Mouse (Mus musculus): ENCODE measurements around the gene Fgf4. TPM values are rescaled to one million over a fixed set of nuclear protein-coding genes. Genes with fewer than 3 reads are reported as not detected.
"Not testable (repeated sequence)": the region's sequence is repeated elsewhere in the genome, so short reads cannot be mapped to it uniquely, and the experiment has no call there.

Gene Fgf4
- polyA plus RNA-seq, 1 experiment, result not detected

DNA sequence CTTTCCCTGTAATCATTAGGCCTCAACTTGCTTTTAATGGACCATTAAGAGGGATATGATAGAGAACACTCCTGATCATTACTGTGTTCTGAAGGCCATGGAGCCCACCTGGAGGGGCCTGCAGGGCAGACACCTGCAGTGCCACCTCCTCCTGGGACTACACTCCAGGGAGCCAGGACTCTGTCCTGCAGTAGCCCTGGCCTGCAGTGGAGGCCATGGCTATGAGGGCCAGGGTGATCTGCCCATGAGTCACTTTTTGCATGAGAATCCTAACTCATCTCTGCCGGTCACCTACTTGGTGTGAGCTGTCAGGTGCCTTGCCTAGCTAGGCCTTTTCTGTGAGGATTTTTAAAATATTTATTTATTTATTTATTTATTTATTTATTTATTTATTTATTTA, 31.2 kb downstream of the Fgf4 start:
- 90% methylated on average over 1 of the region's 1 CpGs for WGBS
- TF ChIP-seq CTCF (IDR thresholded peaks at IDR 0.05; ENCODE audit: extremely low read depth, insufficient read depth, insufficient read length, insufficient replicate concordance) (no peak), POLR2A (IDR thresholded peaks at IDR 0.05; ENCODE audit: low read depth, low read length) (no peak)
- H3K27ac ChIP-seq (ENCODE audit: insufficient read depth, low read length), result no peak overlapping the region
- no peaks in the 10 kb centered on the region for H3K36me3 ChIP-seq (ENCODE audit: control insufficient read depth, insufficient read depth, low read length)
- no peak for DNase-seq (ENCODE audit: low read depth in 1 of 2, low spot score in 2 of 2)
- H3K27me3 ChIP-seq (ENCODE audit: control insufficient read depth, insufficient read depth, low read length), result no peaks in the 10 kb centered on the region
- no peaks in the 10 kb centered on the region for H3K4me1 ChIP-seq (ENCODE audit: control insufficient read depth, insufficient read depth, insufficient read length)
- no peak overlapping the region for H3K4me3 ChIP-seq (ENCODE audit: extremely low read depth, insufficient read depth, insufficient read length)

DNA sequence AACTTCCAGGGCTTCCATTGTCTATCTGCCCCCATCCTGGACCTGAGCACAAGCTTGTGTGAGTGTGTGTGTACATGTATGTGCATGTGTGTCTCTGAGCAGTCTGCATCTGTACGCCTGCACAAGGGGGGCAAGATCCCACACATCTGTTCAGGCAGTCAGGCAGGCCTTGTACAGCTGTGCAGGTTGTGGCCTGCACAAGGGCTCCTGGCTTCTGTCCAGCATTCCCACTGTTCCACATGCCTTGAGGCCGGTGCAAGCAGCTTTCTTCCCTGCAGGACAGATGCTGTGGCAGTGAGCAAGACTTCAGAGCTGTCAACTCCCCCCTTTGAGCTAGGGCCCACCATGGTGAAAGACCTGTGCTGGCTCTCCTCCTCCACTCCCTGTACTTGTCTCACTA, 35.9 kb downstream of the Fgf4 start:
- no peak for DNase-seq (ENCODE audit: low read depth in 1 of 2, low spot score in 2 of 2)
- Histone ChIP-seq H3K27me3 (ENCODE audit: control insufficient read depth, insufficient read depth, low read length) (no peaks in the 10 kb centered on the region), H3K4me1 (ENCODE audit: control insufficient read depth, insufficient read depth, insufficient read length) (no peaks in the 10 kb centered on the region), H3K27ac (ENCODE audit: insufficient read depth, low read length) (no peak overlapping the region), H3K36me3 (ENCODE audit: control insufficient read depth, insufficient read depth, low read length) (no peaks in the 10 kb centered on the region), H3K4me3 (ENCODE audit: extremely low read depth, insufficient read depth, insufficient read length) (no peak overlapping the region)
- TF ChIP-seq CTCF (IDR thresholded peaks at IDR 0.05; ENCODE audit: extremely low read depth, insufficient read depth, insufficient read length, insufficient replicate concordance), result no peak
- no peak for TF ChIP-seq POLR2A (IDR thresholded peaks at IDR 0.05; ENCODE audit: low read depth, low read length)
- WGBS, result 77% methylated on average over 2 of the region's 2 CpGs

DNA sequence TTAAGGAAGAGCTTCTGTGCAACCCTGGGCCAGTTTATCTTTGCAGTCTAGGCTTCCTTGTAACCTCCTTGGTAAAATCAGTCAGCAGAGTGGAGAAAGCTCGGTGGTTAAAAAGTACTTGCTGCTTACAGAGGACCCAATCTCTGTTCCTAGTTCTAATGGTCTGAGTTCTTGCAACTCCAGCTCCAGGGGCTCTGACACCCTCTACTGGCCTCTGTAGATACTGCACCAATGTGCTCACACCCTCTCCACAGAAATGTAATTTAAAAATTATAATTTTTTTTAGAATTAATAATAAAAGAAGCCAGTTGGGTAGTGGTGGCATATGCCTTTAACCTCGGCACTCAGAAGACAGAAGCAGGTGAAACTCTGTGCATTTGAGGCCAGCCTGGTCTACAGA, 40.5 kb downstream of the Fgf4 start:
- WGBS, result 73% methylated on average over 2 of the region's 2 CpGs
- no peaks in the 10 kb centered on the region for H3K27me3 ChIP-seq (ENCODE audit: control insufficient read depth, insufficient read depth, low read length)

DNA sequence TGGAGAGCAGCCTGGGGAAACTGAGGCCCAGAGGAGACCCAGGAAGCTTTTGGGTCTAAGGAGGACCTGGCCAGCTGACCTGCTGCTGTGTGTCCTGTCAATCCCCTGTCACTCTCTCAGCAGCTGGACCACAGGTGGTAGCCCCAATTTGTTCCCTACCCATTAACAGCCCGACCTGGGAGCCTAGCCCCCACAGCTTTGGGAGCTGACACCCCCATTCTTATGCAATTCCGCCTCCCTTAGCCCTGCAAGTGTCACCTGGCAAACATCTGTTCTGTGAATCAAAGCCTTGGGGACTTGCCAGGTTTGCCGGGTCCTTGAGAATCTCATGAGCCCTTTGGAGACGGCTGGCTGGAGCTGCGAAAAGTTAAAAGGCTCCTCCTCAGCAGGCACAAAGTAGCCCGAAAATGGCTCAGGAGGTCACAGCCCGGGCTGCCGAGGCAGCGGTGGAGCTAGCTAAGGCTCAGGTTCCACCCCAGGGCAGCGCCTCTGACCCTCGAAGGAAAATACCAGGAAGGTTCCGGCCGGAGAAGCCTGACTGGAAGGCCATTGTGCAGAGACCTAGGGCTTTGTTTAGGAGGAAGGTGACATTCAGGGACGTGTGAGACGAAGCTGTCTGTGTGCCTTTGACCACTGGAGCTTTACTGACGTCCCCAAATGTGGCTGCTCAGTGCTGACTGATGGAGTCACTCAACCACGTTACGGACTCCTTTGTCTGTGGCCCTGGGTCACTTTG, 41.6 kb downstream of the Fgf4 start:
- no peaks in the 10 kb centered on the region for H3K4me1 ChIP-seq (ENCODE audit: control insufficient read depth, insufficient read depth, insufficient read length)
- no peak for DNase-seq (ENCODE audit: low read depth in 1 of 2, low spot score in 2 of 2)
- TF ChIP-seq CTCF (IDR thresholded peaks at IDR 0.05; ENCODE audit: extremely low read depth, insufficient read depth, insufficient read length, insufficient replicate concordance) (no peak), POLR2A (IDR thresholded peaks at IDR 0.05; ENCODE audit: low read depth, low read length) (no peak)
- no peaks in the 10 kb centered on the region for H3K36me3 ChIP-seq (ENCODE audit: control insufficient read depth, insufficient read depth, low read length)
- no peaks in the 10 kb centered on the region for H3K27me3 ChIP-seq (ENCODE audit: control insufficient read depth, insufficient read depth, low read length)
- no peak overlapping the region for H3K4me3 ChIP-seq (ENCODE audit: extremely low read depth, insufficient read depth, insufficient read length)
- no peak overlapping the region for H3K27ac ChIP-seq (ENCODE audit: insufficient read depth, low read length)
- 23% methylated on average over 18 of the region's 18 CpGs for WGBS

More for the DNA sequence above, 40.5 kb downstream of the Fgf4 start:
- Histone ChIP-seq H3K36me3 (ENCODE audit: control insufficient read depth, insufficient read depth, low read length) (no peaks in the 10 kb centered on the region), H3K4me3 (ENCODE audit: extremely low read depth, insufficient read depth, insufficient read length) (no peak overlapping the region), H3K4me1 (ENCODE audit: control insufficient read depth, insufficient read depth, insufficient read length) (no peaks in the 10 kb centered on the region), H3K27ac (ENCODE audit: insufficient read depth, low read length) (no peak overlapping the region)
- TF ChIP-seq POLR2A (IDR thresholded peaks at IDR 0.05; ENCODE audit: low read depth, low read length) (no peak), CTCF (IDR thresholded peaks at IDR 0.05; ENCODE audit: extremely low read depth, insufficient read depth, insufficient read length, insufficient replicate concordance) (no peak)
- DNase-seq (ENCODE audit: low read depth in 1 of 2, low spot score in 2 of 2), result no peak

DNA sequence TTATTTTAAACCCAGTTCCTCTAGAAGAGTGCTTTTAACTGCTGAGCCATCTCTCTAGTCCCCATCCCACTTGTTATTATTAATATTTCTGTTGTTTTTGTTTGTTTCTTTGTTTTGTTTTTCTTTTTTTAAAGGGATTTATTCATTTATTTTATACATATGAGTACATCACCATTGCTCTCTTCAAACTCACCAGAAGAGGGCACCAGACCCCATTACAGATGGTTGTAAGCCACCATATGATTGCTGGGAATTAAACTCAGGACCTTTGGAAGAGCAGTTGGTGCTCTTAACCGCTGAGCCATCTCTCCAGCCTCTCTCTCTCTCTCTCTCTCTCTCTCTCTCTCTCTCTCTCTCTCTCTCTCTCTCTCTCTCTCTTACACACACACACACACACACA, 43.5 kb downstream of the Fgf4 start:
- H3K4me1 ChIP-seq (ENCODE audit: control insufficient read depth, insufficient read depth, insufficient read length); DNase-seq (ENCODE audit: low read depth in 1 of 2, low spot score in 2 of 2); H3K27me3 ChIP-seq (ENCODE audit: control insufficient read depth, insufficient read depth, low read length); H3K36me3 ChIP-seq (ENCODE audit: control insufficient read depth, insufficient read depth, low read length); H3K4me3 ChIP-seq (ENCODE audit: extremely low read depth, insufficient read depth, insufficient read length); H3K27ac ChIP-seq (ENCODE audit: insufficient read depth, low read length): not testable (repeated sequence)
- 88% methylated on average over 1 of the region's 1 CpGs for WGBS

DNA sequence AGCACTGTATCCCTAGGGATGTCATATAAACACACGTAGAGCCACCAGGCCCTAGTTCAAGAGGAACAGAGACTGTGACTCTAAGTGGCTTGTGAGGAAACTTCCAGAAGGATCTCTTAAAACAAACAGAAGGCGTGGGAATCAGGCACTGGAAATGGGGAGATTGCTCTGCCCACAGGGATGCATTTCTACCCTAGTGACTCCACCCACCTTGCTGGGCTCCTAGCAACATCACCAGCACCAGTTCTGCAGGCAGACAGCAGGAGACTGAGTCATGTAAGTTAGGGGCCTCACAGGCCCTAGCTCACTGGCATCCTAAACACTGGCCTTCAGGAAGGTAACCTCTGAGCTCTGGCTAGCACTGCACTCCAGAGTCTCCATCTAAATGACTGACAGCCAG, 44.7 kb downstream of the Fgf4 start:
- H3K27me3 ChIP-seq (ENCODE audit: control insufficient read depth, insufficient read depth, low read length), result peaks cover 9% of the 10 kb centered on the region
- no peak overlapping the region for H3K27ac ChIP-seq (ENCODE audit: insufficient read depth, low read length)
- TF ChIP-seq CTCF (IDR thresholded peaks at IDR 0.05; ENCODE audit: extremely low read depth, insufficient read depth, insufficient read length, insufficient replicate concordance), result no peak
- TF ChIP-seq POLR2A (IDR thresholded peaks at IDR 0.05; ENCODE audit: low read depth, low read length), result no peak
- H3K4me1 ChIP-seq (ENCODE audit: control insufficient read depth, insufficient read depth, insufficient read length), result peaks cover 2% of the 10 kb centered on the region
- H3K4me3 ChIP-seq (ENCODE audit: extremely low read depth, insufficient read depth, insufficient read length), result no peak overlapping the region
- H3K36me3 ChIP-seq (ENCODE audit: control insufficient read depth, insufficient read depth, low read length), result no peaks in the 10 kb centered on the region
- DNase-seq (ENCODE audit: low read depth in 1 of 2, low spot score in 2 of 2), result no peak
- WGBS, result 93% methylated on average over 2 of the region's 2 CpGs

DNA sequence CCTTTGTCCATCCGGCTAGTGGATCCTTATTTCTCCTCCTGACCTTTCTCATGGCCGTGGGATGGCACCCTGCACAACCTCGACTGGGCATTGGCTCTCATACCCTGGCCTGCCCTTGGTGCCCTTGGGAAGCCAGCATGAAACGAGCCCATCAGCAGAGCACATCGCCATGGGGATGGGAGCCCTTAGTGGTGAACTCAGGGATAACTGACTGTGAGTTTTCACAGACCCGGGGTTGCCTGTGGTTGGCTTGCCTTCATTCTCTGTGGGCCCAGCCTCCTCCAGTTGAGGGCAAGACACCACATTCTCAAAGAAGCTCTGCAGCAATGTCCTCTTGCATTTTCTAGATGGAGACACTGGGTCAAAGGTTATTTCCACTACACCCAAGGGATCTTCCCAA, 45.2 kb downstream of the Fgf4 start:
- Histone ChIP-seq H3K27ac (ENCODE audit: insufficient read depth, low read length) (no peak overlapping the region), H3K36me3 (ENCODE audit: control insufficient read depth, insufficient read depth, low read length) (no peaks in the 10 kb centered on the region), H3K4me1 (ENCODE audit: control insufficient read depth, insufficient read depth, insufficient read length) (peaks cover 2% of the 10 kb centered on the region), H3K27me3 (ENCODE audit: control insufficient read depth, insufficient read depth, low read length) (peaks cover 9% of the 10 kb centered on the region), H3K4me3 (ENCODE audit: extremely low read depth, insufficient read depth, insufficient read length) (no peak overlapping the region)
- 54% methylated on average over 6 of the region's 6 CpGs for WGBS
- TF ChIP-seq POLR2A (IDR thresholded peaks at IDR 0.05; ENCODE audit: low read depth, low read length) (no peak), CTCF (IDR thresholded peaks at IDR 0.05; ENCODE audit: extremely low read depth, insufficient read depth, insufficient read length, insufficient replicate concordance) (no peak)
- no peak for DNase-seq (ENCODE audit: low read depth in 1 of 2, low spot score in 2 of 2)

Measured in spleen, adult 2 months (tissue).